Mouse (Mus musculus): Measurements from ENCODE around the gene Fgfr2.
"Not testable (repeated sequence)": the region's sequence is repeated elsewhere in the genome, so short reads cannot be mapped to it uniquely, and the experiment has no call there.

The Fgfr2 gene

GRCm38 (mm10) chr7:132443134-132443533, 680.0 kb downstream of the Fgfr2 start:
- DNase-seq (ENCODE audit: inconsistent age in 2 of 2, low spot score in 1 of 2), result no peak

- not testable (repeated sequence) for DNase-seq (ENCODE audit: inconsistent age in 2 of 2, low spot score in 1 of 2)
Measured at GRCm38 (mm10) chr7:132442133-132442763, 680.9 kb downstream of the Fgfr2 start.

- DNase-seq (ENCODE audit: inconsistent age in 2 of 2, low spot score in 1 of 2), result no peak
Measured at GRCm38 (mm10) chr7:132439916-132440315, 683.2 kb downstream of the Fgfr2 start.

- no peak for DNase-seq (ENCODE audit: inconsistent age in 2 of 2, low spot score in 1 of 2)
Measured at GRCm38 (mm10) chr7:132438060-132438459, 685.1 kb downstream of the Fgfr2 start.

- no peak for DNase-seq (ENCODE audit: inconsistent age in 2 of 2, low spot score in 1 of 2)
Measured at GRCm38 (mm10) chr7:132437431-132437830, 685.7 kb downstream of the Fgfr2 start.

GRCm38 (mm10) chr7:132435486-132436055, 687.6 kb downstream of the Fgfr2 start:
- DNase-seq (ENCODE audit: inconsistent age in 2 of 2, low spot score in 1 of 2), result peak; percentile 26 to 61

- DNase-seq (ENCODE audit: inconsistent age in 2 of 2, low spot score in 1 of 2), result no peak
Measured at GRCm38 (mm10) chr7:132429324-132429723, 693.8 kb downstream of the Fgfr2 start.

GRCm38 (mm10) chr7:132428308-132428707, 694.8 kb downstream of the Fgfr2 start:
- no peak for DNase-seq (ENCODE audit: inconsistent age in 2 of 2, low spot score in 1 of 2)

GRCm38 (mm10) chr7:132426069-132426468, 697.1 kb downstream of the Fgfr2 start:
- no peak for DNase-seq (ENCODE audit: inconsistent age in 2 of 2, low spot score in 1 of 2)

GRCm38 (mm10) chr7:132425364-132425999, 697.7 kb downstream of the Fgfr2 start:
- DNase-seq (ENCODE audit: inconsistent age in 2 of 2, low spot score in 1 of 2), result peak; percentile 18 to 65

GRCm38 (mm10) chr7:132423570-132423969, 699.6 kb downstream of the Fgfr2 start:
- DNase-seq (ENCODE audit: inconsistent age in 2 of 2, low spot score in 1 of 2), result peak; percentile 34 to 75

GRCm38 (mm10) chr7:132419378-132420255, 703.5 kb downstream of the Fgfr2 start:
- no peak for DNase-seq (ENCODE audit: inconsistent age in 2 of 2, low spot score in 1 of 2)

- no peak for DNase-seq (ENCODE audit: inconsistent age in 2 of 2, low spot score in 1 of 2)
Measured at GRCm38 (mm10) chr7:132416866-132417265, 706.3 kb downstream of the Fgfr2 start.

GRCm38 (mm10) chr7:132415866-132416265, 707.3 kb downstream of the Fgfr2 start:
- DNase-seq (ENCODE audit: inconsistent age in 2 of 2, low spot score in 1 of 2), result no peak

- DNase-seq (ENCODE audit: inconsistent age in 2 of 2, low spot score in 1 of 2), result peak; percentile 44 to 78
Measured at GRCm38 (mm10) chr7:132412520-132412919, 710.6 kb downstream of the Fgfr2 start.

- DNase-seq (ENCODE audit: inconsistent age in 2 of 2, low spot score in 1 of 2), result no peak
Measured at GRCm38 (mm10) chr7:132411708-132412107, 711.4 kb downstream of the Fgfr2 start.

GRCm38 (mm10) chr7:132410958-132411357, 712.2 kb downstream of the Fgfr2 start:
- DNase-seq (ENCODE audit: inconsistent age in 2 of 2, low spot score in 1 of 2), result no peak

- no peak for DNase-seq (ENCODE audit: inconsistent age in 2 of 2, low spot score in 1 of 2)
Measured at GRCm38 (mm10) chr7:132409890-132410289, 713.3 kb downstream of the Fgfr2 start.

- DNase-seq (ENCODE audit: inconsistent age in 2 of 2, low spot score in 1 of 2), result no peak
Measured at GRCm38 (mm10) chr7:132402377-132403084, 720.6 kb downstream of the Fgfr2 start.

GRCm38 (mm10) chr7:132398487-132398886, 724.7 kb downstream of the Fgfr2 start:
- DNase-seq (ENCODE audit: inconsistent age in 2 of 2, low spot score in 1 of 2), result no peak
